Mouse (Mus musculus) liver, adult 2 months (tissue): ENCODE results near the gene Clec1b.

Experiments
- CTCF ChIP-seq: fragments of 200-500 bp; IDR thresholded peaks from 2 replicates; pipeline ENCODE4 v1.5.1; 2011; ENCODE audit warnings: low read depth, low read length, control low read depth
- POLR2A ChIP-seq: fragments of 200-500 bp; IDR thresholded peaks from 2 replicates; pipeline ENCODE4 v1.6.1; 2011; ENCODE audit warnings: low read length, control low read depth; ENCODE audit not compliant: insufficient read depth; ENCODE audit errors: extremely low read depth

DNA sequence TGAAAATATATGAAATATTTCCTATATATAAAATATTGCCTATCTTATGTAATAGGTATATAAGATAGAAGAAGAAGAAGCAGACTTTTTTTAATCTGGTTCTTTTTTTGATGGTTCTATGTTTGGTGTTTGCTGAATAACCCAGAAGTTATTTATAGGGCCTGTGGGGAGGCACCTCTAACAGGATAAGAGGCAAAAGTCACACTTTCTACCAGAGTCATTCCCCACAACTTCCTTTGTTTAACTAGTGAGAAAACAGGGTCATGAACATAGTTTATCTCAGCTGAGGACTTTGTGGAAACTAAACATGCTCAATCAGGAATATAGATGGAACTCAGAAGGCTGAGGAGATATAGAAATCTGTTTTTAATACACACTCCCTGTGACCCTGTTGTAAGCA lies 8.9 kb downstream of the Clec1b start:
- TF ChIP-seq POLR2A (no peak), CTCF (no peak)
